Comparison of ENCODE assay signal across 22 mouse cellular contexts in genomic region chr15:96583371-96584008, GRCm38 (mm10). TPM values are rescaled to one million over a fixed set of nuclear protein-coding genes. Genes with fewer than 3 reads are reported as not detected.
DNase-seq lines count a peak whose midpoint lies in the region; ATAC-seq and TF ChIP-seq lines count a peak whose summit lies in the region.
"Had no signal": no experiment of that assay in that cellular context is flagged by ENCODE, and none has a peak within 500 bp of the region (broad histone marks: within the 10 kb centered on the region; RNA-seq: fewer than 3 reads in every experiment).

No protein-coding gene starts in this region.

- no peak overlapping the region for H3K4me2 ChIP-seq in midbrain, postnatal 0 days (ENCODE audit: low read depth, low read length, poor library complexity, severe bottlenecking)
- no peak overlapping the region for H3K4me2 ChIP-seq in midbrain, embryonic 16.5 days (ENCODE audit: low read length)
- H3K4me2 ChIP-seq in heart, embryonic 12.5 days = no peak overlapping the region
- H3K4me2 ChIP-seq: embryonic facial prominence, embryonic 15.5 days; heart, embryonic 11.5 days; hindbrain, embryonic 14.5 days; limb, embryonic 12.5 days; neural tube, embryonic 13.5 days had no signal

- peaks cover 47% of the 10 kb centered on the region for H3K36me3 ChIP-seq in midbrain, postnatal 0 days (ENCODE audit: insufficient read depth, low read length)
- H3K36me3 ChIP-seq in midbrain, embryonic 16.5 days (ENCODE audit: control insufficient read depth, insufficient read depth, low read length) = peaks cover 43% of the 10 kb centered on the region
- H3K36me3 ChIP-seq in heart, embryonic 12.5 days = peaks cover 77% of the 10 kb centered on the region

- peak; percentile 13 for DNase-seq in midbrain, postnatal 0 days (ENCODE audit: low spot score)
- DNase-seq in 416B (ENCODE audit: low read depth) = peak; percentile 86
- no peak for DNase-seq in Muller cell, postnatal 12 days (ENCODE audit: inconsistent ontology term)
- no peak for DNase-seq in left cerebral cortex, adult 9 months (ENCODE audit: low spot score in 2 of 2)
- DNase-seq: cerebellum, postnatal 10 days; embryo, embryonic 11 days; kidney, adult 2 months; kidney, postnatal 25 days; layer of hippocampus, adult 9-11 months; lung, postnatal 10 days had no signal

- H3K4me1 ChIP-seq in midbrain, postnatal 0 days (ENCODE audit: insufficient read depth, low read length) = no peaks in the 10 kb centered on the region
- no peaks in the 10 kb centered on the region for H3K4me1 ChIP-seq in midbrain, embryonic 16.5 days (ENCODE audit: control insufficient read depth, insufficient read depth, low read length)
- H3K4me1 ChIP-seq in heart, embryonic 12.5 days (replicated peaks) = no peaks in the 10 kb centered on the region
- H3K4me1 ChIP-seq: embryonic facial prominence, embryonic 15.5 days; limb, embryonic 12.5 days; neural tube, embryonic 13.5 days had no signal

- ATAC-seq in midbrain, postnatal 0 days (ENCODE audit: low FRiP score) = no peak
- ATAC-seq in midbrain, embryonic 16.5 days = no peak
- peak; percentile 84 for ATAC-seq in CD4-positive, CD25-positive, alpha-beta regulatory T cell, adult 4 months
- ATAC-seq in common myeloid progenitor, adult 5-6 weeks (replicated peaks; ENCODE audit: low read depth, poor library complexity, severe bottlenecking) = peak; percentile 42
- ATAC-seq in heart, embryonic 12.5 days (ENCODE audit: insufficient number of reproducible peaks, low FRiP score) = no peak

- no peak overlapping the region for H3K4me3 ChIP-seq in midbrain, postnatal 0 days (ENCODE audit: low read depth, low read length)
- no peak overlapping the region for H3K4me3 ChIP-seq in midbrain, embryonic 16.5 days (ENCODE audit: low read depth, low read length)
- no peak overlapping the region for H3K4me3 ChIP-seq in heart, embryonic 12.5 days
- H3K4me3 ChIP-seq: embryonic facial prominence, embryonic 15.5 days; limb, embryonic 12.5 days; megakaryocyte, embryonic 14.5 days; neural tube, embryonic 13.5 days had no signal

- H3K27me3 ChIP-seq in midbrain, postnatal 0 days (ENCODE audit: insufficient read depth, low read length) = no peaks in the 10 kb centered on the region
- no peaks in the 10 kb centered on the region for H3K27me3 ChIP-seq in midbrain, embryonic 16.5 days (ENCODE audit: control insufficient read depth, insufficient read depth, low read depth, low read length)
- no peaks in the 10 kb centered on the region for H3K27me3 ChIP-seq in heart, embryonic 12.5 days (replicated peaks)
- H3K27me3 ChIP-seq: embryonic facial prominence, embryonic 15.5 days; limb, embryonic 12.5 days; megakaryocyte, embryonic 14.5 days; neural tube, embryonic 13.5 days had no signal

- no peak overlapping the region for H3K9ac ChIP-seq in midbrain, postnatal 0 days (replicated peaks; ENCODE audit: low read length, poor library complexity, severe bottlenecking)
- H3K9ac ChIP-seq in midbrain, embryonic 16.5 days (ENCODE audit: low read depth, low read length) = no peak overlapping the region
- H3K9ac ChIP-seq in heart, embryonic 12.5 days = no peak overlapping the region
- H3K9ac ChIP-seq: embryonic facial prominence, embryonic 15.5 days; hindbrain, embryonic 14.5 days; limb, embryonic 12.5 days; liver, embryonic 14.5 days; neural tube, embryonic 13.5 days had no signal

- 91% methylated on average over 15 of the region's 15 CpGs for WGBS in midbrain, postnatal 0 days
- WGBS in midbrain, embryonic 16.5 days = 94% methylated on average over 15 of the region's 15 CpGs
- WGBS in heart, embryonic 12.5 days = 87% methylated on average over 15 of the region's 15 CpGs

- no peak for TF ChIP-seq CTCF in midbrain, postnatal 0 days (IDR thresholded peaks at IDR 0.05)

- H3K9me3 ChIP-seq in midbrain, postnatal 0 days (ENCODE audit: low read length) = no peaks in the 10 kb centered on the region
- no peaks in the 10 kb centered on the region for H3K9me3 ChIP-seq in midbrain, embryonic 16.5 days (replicated peaks; ENCODE audit: control insufficient read depth, low read length, poor library complexity, severe bottlenecking)
- H3K9me3 ChIP-seq in heart, embryonic 12.5 days (replicated peaks) = no peaks in the 10 kb centered on the region
- H3K9me3 ChIP-seq: embryonic facial prominence, embryonic 15.5 days; limb, embryonic 12.5 days; megakaryocyte, embryonic 14.5 days; neural tube, embryonic 13.5 days had no signal

- no peak overlapping the region for H3K27ac ChIP-seq in midbrain, postnatal 0 days (ENCODE audit: low read depth, low read length)
- H3K27ac ChIP-seq in midbrain, embryonic 16.5 days (ENCODE audit: low read length) = no peak overlapping the region
- H3K27ac ChIP-seq in heart, embryonic 12.5 days (ENCODE audit: poor library complexity, severe bottlenecking) = no peak overlapping the region
- H3K27ac ChIP-seq: embryonic facial prominence, embryonic 15.5 days; hindbrain, embryonic 14.5 days; limb, embryonic 12.5 days; liver, embryonic 14.5 days; neural tube, embryonic 13.5 days; stomach, postnatal 0 days had no signal

RNA-seq across cellular contexts. Expression of gene Slc38a1, which starts 59.2 kb away (rescaled TPM):
- 75.2 and 90.4 TPM in 2 replicates for total RNA-seq in midbrain, postnatal 0 days (2014; rRNA removed)
- polyA plus RNA-seq in midbrain, postnatal 0 days (2015; fragmentation: Nextera tagmentation; extraction: Ambion mirVana) = 76.1 and 91.2 TPM in 2 replicates
- polyA plus RNA-seq in midbrain, embryonic 16.5 days (2015; fragmentation: Nextera tagmentation; extraction: Ambion mirVana) = 120 and 142 TPM in 2 replicates
- 10 to 100 TPM; 65.0 to 80.7 TPM for polyA plus RNA-seq in CD4-positive, CD25-positive, alpha-beta regulatory T cell, adult 4 months (2017; shearing (Covaris generic))
- 74.6 and 85.3 TPM in 2 replicates for total RNA-seq in common myeloid progenitor, adult 5-6 weeks (2017)
- polyA plus RNA-seq in heart, embryonic 12.5 days (2016; fragmentation: Nextera tagmentation; extraction: Ambion mirVana) = 93.0 and 99.8 TPM in 2 replicates

Comparison
In these comparisons a context has a peak if more than half of its experiments do, and no peak if none do; other contexts are left out.
1. ATAC-seq: peak in CD4-positive, CD25-positive, alpha-beta regulatory T cell, adult 4 months (single experiment) and common myeloid progenitor, adult 5-6 weeks (single experiment); none in midbrain, postnatal 0 days (single experiment), midbrain, embryonic 16.5 days (single experiment) and heart, embryonic 12.5 days (single experiment).
2. DNase-seq: peak in midbrain, postnatal 0 days (single experiment) and 416B (single experiment); none in Muller cell, postnatal 12 days (single experiment) and left cerebral cortex, adult 9 months (0 of 2).